Mouse (Mus musculus) cortical plate, adult 2 months (tissue): ENCODE measurements around the gene Ehmt2.

Source experiments
- CTCF ChIP-seq: fragments of 200-500 bp; IDR thresholded peaks from 2 replicates; pipeline ENCODE4 v1.5.1; 2011; ENCODE audit warnings: mild to moderate bottlenecking, control low read depth, low read length; ENCODE audit not compliant: insufficient read depth; ENCODE audit errors: extremely low read depth
- POLR2A ChIP-seq: fragments of 200-500 bp; IDR thresholded peaks from 2 replicates; pipeline ENCODE4 v1.6.1; 2011; ENCODE audit warnings: mild to moderate bottlenecking, low read length, control low read depth; ENCODE audit not compliant: insufficient read depth; ENCODE audit errors: extremely low read depth

- TF ChIP-seq POLR2A (no peak), CTCF (no peak)
These were observed 45.0 kb downstream of the Ehmt2 start for GRCm38 (mm10) chr17:34943128-34943815.
